Mouse (Mus musculus): ENCODE results near the gene Bcl2a1b.
A peak's percentile ranks its signal among the peaks of the same experiment; 100 is the strongest.
"Not testable (repeated sequence)": the region's sequence is repeated elsewhere in the genome, so short reads cannot be mapped to it uniquely, and the experiment has no call there.

Gene Bcl2a1b

GRCm38 (mm10) chr9:89198969-89199416 lies at the start of gene Bcl2a1b, which contains the start of gene Gm29094:
TSS of gene Bcl2a1b (plus strand) at chr9:89199209.
TSS of gene Gm29094 (plus strand) at chr9:89199379.
- not testable (repeated sequence) for DNase-seq (ENCODE audit: low spot score in 2 of 2)

GRCm38 (mm10) chr9:89172539-89172938 lies 26.5 kb upstream of the Bcl2a1b start:
- not testable (repeated sequence) for DNase-seq (ENCODE audit: low spot score in 2 of 2)

- peak in 1 of 2 experiments; percentile 84 for DNase-seq (ENCODE audit: low spot score in 2 of 2)
These were observed 20.2 kb upstream of the Bcl2a1b start for GRCm38 (mm10) chr9:89178833-89179232.

GRCm38 (mm10) chr9:89179469-89179868 lies 19.5 kb upstream of the Bcl2a1b start:
- not testable (repeated sequence) for DNase-seq (ENCODE audit: low spot score in 2 of 2)

- not testable (repeated sequence) for DNase-seq (ENCODE audit: low spot score in 2 of 2)
These were observed 12.0 kb upstream of the Bcl2a1b start for GRCm38 (mm10) chr9:89187006-89187405.

- not testable (repeated sequence) for DNase-seq (ENCODE audit: low spot score in 2 of 2)
These were observed 3.5 kb upstream of the Bcl2a1b start for GRCm38 (mm10) chr9:89195483-89195882.

- not testable (repeated sequence) for DNase-seq (ENCODE audit: low spot score in 2 of 2)
These were observed 1.5 kb upstream of the Bcl2a1b start for GRCm38 (mm10) chr9:89197509-89197908.

GRCm38 (mm10) chr9:89198349-89198748 lies 660 bp upstream of the Bcl2a1b start:
- DNase-seq (ENCODE audit: low spot score in 2 of 2), result not testable (repeated sequence)

GRCm38 (mm10) chr9:89202256-89202655 lies 3.2 kb downstream of the Bcl2a1b start:
- not testable (repeated sequence) for DNase-seq (ENCODE audit: low spot score in 2 of 2)

- DNase-seq (ENCODE audit: low spot score in 2 of 2), result not testable (repeated sequence)
These were observed 9.9 kb downstream of the Bcl2a1b start for GRCm38 (mm10) chr9:89208939-89209338.

- peak in 1 of 2 experiments; percentile 31 for DNase-seq (ENCODE audit: low spot score in 2 of 2)
These were observed 11.5 kb downstream of the Bcl2a1b start, which contains the start of gene Mthfs for GRCm38 (mm10) chr9:89210353-89211064. TSS of gene Mthfs (plus strand) at chr9:89210676.

- DNase-seq (ENCODE audit: low spot score in 2 of 2), result peak; percentile 91 to 95
These were observed 12.3 kb downstream of the Bcl2a1b start for GRCm38 (mm10) chr9:89211065-89211858.

GRCm38 (mm10) chr9:89212428-89212827 lies 13.4 kb downstream of the Bcl2a1b start:
- peak in 1 of 2 experiments; percentile 42 for DNase-seq (ENCODE audit: low spot score in 2 of 2)

- DNase-seq (ENCODE audit: low spot score in 2 of 2), result not testable (repeated sequence)
These were observed 19.2 kb downstream of the Bcl2a1b start for GRCm38 (mm10) chr9:89218174-89218573.

GRCm38 (mm10) chr9:89219668-89220067 lies 20.7 kb downstream of the Bcl2a1b start:
- not testable (repeated sequence) for DNase-seq (ENCODE audit: low spot score in 2 of 2)

- DNase-seq (ENCODE audit: low spot score in 2 of 2), result not testable (repeated sequence)
These were observed 21.8 kb downstream of the Bcl2a1b start for GRCm38 (mm10) chr9:89220704-89221287.

- DNase-seq (ENCODE audit: low spot score in 2 of 2), result peak in 1 of 2 experiments; percentile 42
These were observed 27.1 kb downstream of the Bcl2a1b start for GRCm38 (mm10) chr9:89226071-89226470.

- peak in 1 of 2 experiments; percentile 33 for DNase-seq (ENCODE audit: low spot score in 2 of 2)
These were observed 29.1 kb downstream of the Bcl2a1b start for GRCm38 (mm10) chr9:89228122-89228521.

- DNase-seq (ENCODE audit: low spot score in 2 of 2), result peak in 1 of 2 experiments; percentile 81
These were observed 32.0 kb downstream of the Bcl2a1b start for GRCm38 (mm10) chr9:89230897-89231497.

- DNase-seq (ENCODE audit: low spot score in 2 of 2), result not testable (repeated sequence)
These were observed 38.1 kb downstream of the Bcl2a1b start for GRCm38 (mm10) chr9:89237131-89237530.

- DNase-seq (ENCODE audit: low spot score in 2 of 2), result not testable (repeated sequence)
These were observed 40.0 kb downstream of the Bcl2a1b start for GRCm38 (mm10) chr9:89238976-89239505.
